Mouse (Mus musculus) brain, embryonic 14.5 days (tissue): Measurements from ENCODE around the gene Wfdc2.

Experiments used
- CTCF ChIP-seq: fragments of 200-500 bp; IDR thresholded peaks from 2 replicates; pipeline ENCODE4 v1.5.1; 2012; ENCODE audit warnings: inconsistent platforms, mild to moderate bottlenecking, moderate library complexity, borderline replicate concordance; ENCODE audit not compliant: insufficient read depth, insufficient read length; ENCODE audit errors: extremely low read depth
- POLR2A ChIP-seq: fragments of 200-500 bp; IDR thresholded peaks from 2 replicates; pipeline ENCODE4 v1.6.1; 2012; ENCODE audit warnings: mild to moderate bottlenecking, inconsistent platforms, borderline replicate concordance; ENCODE audit not compliant: poor library complexity, insufficient read depth, insufficient read length, severe bottlenecking; ENCODE audit errors: extremely low read depth

- TF ChIP-seq CTCF: no peak
- no peak for TF ChIP-seq POLR2A
Measured at GRCm38 (mm10) chr2:164549338-164549737, 12.9 kb upstream of the Wfdc2 start.
